Mouse (Mus musculus) heart, adult 18-20 months (tissue): ENCODE results near the gene Ngly1. TPM values are rescaled to one million over a fixed set of nuclear protein-coding genes. Genes with fewer than 3 reads are reported as not detected.

Experiments used
- DNase-seq, 2 experiments: peaks; one replicate each; pipeline ENCODE4 v3.0.0; 2021 to 2022; ENCODE audit warnings: mixed read lengths in 1 of 2
- long read RNA-seq, 2 experiments: library from polyadenylated mRNA; stranded (forward); transcript quantifications; one replicate each; pipeline ENCODE4 v2.0.0; 2021
- total RNA-seq, 2 experiments: library from RNA; stranded (reverse); gene quantifications; 2 replicates each; pipeline ENCODE4 v1.2.3; 2021

The Ngly1 gene
- 10 to 100 TPM; 30.8 to 34.5 TPM for total RNA-seq
- long read RNA-seq, experiment 1, transcript Ngly1-201 (12 exons, 2,935 nt) = major isoform, 43 of 55 reads
- long read RNA-seq, experiment 1, partial matches to known transcripts = 6 of 55 reads
- long read RNA-seq, experiment 1, other reads (novel, unspliced or antisense) = 6 of 55 reads
- long read RNA-seq, experiment 2, transcript Ngly1-201 (12 exons, 2,935 nt) = major isoform, 23 of 29 reads
- long read RNA-seq, experiment 2, partial matches to known transcripts = 2 of 29 reads
- long read RNA-seq, experiment 2, other reads (novel, unspliced or antisense) = 4 of 29 reads

DNA sequence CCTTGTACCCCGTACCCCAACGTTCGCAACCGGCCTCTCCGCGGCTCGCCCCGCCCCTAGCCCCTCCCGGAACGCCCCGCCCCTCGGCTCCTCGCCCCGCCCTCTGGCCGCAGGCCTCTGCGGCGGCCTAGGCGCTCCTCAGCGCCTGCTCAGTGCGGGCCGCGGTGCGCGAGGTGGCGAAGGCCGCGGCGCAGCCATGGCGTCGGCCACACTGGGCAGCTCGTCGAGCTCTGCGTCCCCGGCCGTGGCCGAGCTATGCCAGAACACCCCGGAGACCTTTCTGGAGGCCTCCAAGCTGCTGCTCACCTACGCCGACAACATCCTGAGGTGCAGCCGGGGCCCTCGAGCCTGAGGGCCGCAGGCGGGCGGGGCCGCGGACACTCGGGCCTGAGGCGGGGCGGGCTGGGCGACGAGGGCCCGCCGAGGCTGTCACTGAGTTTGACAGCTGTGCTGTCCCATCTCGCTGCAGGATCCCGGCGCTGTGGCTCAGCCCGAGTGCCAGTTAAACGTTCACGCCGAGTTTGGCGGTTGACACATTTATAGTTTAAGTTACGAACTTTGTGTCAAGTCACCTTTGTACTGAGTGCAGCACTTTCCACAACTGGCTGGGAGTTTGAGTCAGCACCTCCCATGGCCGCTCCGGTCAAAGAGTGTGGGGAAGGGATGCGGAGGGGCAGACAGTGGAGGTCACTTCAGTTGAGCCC, at the start of gene Ngly1, which contains the start of gene Oxsm:
Ngly1 (plus strand) TSS at position 110 of the 704 bp plus-strand sequence.
Oxsm (minus strand) TSS at position 638 of the 704 bp plus-strand sequence.
- DNase-seq = peak; percentile 90

DNA sequence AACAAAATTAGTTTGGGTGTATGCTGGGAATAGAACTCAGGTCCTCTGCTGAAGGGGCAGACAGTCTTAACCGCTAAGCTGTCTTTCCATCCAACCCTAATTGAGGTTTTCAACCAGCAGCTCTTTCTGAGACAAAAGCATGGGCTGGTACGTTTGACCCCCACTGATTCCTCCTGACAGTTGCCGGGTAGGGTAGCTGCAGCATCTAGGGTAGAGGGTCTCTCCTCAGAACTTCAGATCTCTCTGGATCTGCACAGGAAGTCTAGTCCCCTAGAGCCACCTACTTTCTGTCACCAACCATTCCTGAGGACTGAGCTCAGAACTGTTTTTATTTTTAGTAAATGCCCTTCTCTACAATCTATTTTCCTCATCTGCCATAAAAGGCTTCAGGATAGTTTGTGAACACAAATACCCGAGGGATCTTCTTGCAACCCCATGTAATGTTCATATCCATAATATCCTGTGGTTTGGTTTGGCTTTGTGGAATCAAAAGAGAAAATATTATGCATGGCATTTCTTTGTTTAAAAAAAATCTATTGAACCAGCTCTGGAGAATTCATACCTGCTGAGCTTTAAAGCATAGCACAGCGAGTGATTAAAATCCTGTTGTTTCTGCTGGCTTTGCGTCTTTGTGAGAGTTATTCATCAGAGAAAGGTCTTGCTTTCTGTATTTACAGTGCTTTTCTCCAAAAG, 48.7 kb upstream of the Ngly1 start:
- DNase-seq = no peak

DNA sequence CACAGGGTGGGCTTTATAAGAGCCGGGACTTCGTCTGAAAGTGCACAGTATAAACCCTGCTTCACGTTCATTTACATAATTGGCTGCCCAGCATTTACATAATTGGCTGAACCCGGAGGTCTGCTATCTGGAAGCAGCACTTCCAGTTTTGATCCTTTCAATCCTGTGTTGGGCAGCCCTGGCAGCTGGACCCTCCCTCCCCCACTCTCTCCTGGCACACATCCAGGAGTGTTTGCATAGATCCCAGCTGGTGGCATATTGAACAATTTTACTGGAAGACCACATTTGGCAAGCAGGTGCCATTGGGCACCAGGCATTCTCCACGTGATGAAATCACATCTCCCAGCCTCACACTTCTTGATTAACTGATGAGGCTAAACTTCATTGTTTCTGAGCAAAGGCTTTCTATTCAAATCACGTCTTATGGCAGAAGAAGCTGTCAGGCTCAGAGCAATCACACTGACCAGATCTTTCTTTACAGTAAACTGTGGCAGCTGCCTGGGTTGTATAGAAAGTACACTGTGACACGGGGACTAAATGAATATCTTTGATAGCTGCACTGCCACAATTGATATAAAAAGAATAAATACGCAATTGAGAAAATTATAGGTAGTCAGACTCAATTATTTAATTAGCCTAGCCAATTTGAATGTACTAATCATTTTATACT, 48.0 kb upstream of the Ngly1 start:
- DNase-seq = no peak

DNA sequence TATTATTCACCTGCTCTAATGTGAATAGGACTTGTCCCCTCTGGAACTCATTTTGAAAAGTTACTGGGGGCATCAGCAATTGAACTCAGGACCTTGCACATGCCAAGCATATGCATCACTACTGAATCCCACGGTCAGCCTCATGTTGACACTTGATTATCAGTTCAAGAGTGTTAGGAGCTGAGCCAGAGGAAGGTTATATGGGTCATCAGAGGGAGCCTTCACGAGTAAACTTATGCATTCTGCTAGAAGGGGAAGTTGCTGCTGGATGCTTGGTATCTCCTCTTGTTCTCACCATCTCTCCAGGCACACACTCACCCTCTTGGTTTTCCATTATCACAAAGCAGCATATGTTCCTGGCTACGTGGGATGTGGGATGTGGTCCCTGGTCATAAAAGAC, 47.4 kb upstream of the Ngly1 start:
- no peak for DNase-seq

DNA sequence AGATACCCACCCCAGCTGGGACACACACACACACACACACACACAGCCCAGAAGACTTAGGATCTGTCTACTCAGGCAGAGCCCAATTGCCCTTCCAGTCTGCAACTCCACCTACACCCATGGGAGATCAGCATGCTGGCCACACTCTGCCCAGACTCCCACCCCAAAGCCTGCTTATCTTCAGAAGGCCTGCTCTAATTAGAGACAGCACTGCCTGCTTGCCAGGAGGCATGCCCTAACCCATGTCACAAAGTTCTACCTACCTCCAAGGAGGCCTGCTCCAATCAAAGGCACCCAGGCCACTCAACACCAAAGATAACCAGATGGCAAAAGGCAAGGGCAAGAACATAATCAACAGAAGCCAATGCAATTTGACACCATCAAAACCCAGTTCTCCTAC, 41.4 kb upstream of the Ngly1 start:
- DNase-seq = no peak

GRCm38 (mm10) chr14:16219015-16219414, 30.1 kb upstream of the Ngly1 start:
- DNase-seq = peak in 1 of 2 experiments; percentile 36

GRCm38 (mm10) chr14:16229395-16229794, 19.7 kb upstream of the Ngly1 start:
- DNase-seq = no peak

DNA sequence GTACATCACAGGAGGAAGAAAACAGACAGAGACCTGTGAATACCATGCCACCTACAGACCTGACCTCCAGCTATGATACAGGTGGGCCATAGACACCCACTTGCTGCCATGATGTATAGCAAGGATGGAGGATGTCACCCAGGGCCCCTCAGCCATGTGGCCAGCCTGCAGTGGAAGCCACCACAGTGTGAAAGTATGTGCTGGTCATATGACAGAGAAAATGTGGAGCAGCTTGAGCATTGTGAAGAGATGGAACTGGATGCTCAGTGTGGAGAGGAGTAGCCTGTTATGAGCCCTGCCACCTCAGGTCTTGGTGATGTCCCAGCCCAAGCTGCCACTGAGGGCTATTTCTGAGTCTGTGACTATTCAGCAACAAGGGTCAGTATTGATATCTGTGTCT, 18.5 kb upstream of the Ngly1 start:
- no peak for DNase-seq

GRCm38 (mm10) chr14:16233515-16233914, 15.6 kb upstream of the Ngly1 start:
- DNase-seq = no peak

GRCm38 (mm10) chr14:16236466-16236865, 12.6 kb upstream of the Ngly1 start:
- DNase-seq = no peak

DNA sequence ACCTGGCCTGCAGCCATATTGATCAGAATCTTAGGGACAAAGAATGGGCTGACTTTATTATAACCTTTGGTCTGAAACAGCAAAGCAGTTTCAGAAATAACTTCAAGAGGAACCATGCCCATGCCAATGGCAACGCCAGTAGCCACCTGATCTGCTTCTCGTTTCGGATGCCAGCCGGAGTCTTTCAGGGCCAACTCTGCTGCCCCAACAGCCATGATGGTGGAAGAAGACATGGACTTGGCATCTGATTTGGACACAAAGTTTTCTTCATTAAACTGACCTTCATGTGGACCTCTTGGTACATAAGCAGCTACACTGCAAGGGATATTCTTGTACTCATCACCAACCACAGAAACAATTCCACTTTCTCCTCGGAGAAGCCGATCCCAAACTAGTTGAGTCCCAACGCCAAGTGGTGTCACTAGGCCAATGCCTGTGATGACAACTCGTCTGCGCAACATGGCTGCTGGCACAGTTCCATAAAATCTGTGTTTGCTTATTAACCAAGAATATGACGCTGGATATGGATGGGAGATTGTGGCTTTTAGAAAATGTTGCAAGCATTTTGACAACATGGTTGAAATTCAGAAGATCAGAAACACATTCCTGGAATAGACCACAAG, 6.8 kb upstream of the Ngly1 start:
- peak in 1 of 2 experiments; percentile 14 for DNase-seq

GRCm38 (mm10) chr14:16242947-16243602, 6.0 kb upstream of the Ngly1 start:
- peak; percentile 94 for DNase-seq

GRCm38 (mm10) chr14:16243603-16244209, 5.4 kb upstream of the Ngly1 start:
- DNase-seq = peak; percentile 51 to 56

DNA sequence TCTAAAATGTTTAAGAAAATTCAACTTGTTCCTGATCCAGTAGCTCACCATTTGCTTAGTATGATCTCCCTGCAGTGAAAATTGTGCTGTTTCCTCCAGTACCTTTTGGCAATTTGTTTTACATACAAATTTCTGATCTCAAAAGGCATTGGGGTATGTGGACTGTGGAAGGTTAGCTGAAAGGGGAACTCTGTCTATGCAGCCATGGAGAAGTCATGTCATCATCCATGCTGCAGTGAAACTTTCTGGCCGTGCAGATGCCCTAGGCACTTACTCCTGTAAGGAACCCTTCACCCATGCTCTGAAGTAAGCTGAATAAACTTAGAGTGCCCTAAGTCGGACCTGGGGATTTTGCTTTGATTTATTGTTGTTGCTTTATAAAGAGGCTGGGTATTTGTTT, 4.7 kb upstream of the Ngly1 start:
- no peak for DNase-seq

- no peak for DNase-seq
Measured at GRCm38 (mm10) chr14:16245127-16245526, 4.0 kb upstream of the Ngly1 start.

- DNase-seq = no peak
Measured at GRCm38 (mm10) chr14:16246340-16246912, 2.7 kb upstream of the Ngly1 start.

DNA sequence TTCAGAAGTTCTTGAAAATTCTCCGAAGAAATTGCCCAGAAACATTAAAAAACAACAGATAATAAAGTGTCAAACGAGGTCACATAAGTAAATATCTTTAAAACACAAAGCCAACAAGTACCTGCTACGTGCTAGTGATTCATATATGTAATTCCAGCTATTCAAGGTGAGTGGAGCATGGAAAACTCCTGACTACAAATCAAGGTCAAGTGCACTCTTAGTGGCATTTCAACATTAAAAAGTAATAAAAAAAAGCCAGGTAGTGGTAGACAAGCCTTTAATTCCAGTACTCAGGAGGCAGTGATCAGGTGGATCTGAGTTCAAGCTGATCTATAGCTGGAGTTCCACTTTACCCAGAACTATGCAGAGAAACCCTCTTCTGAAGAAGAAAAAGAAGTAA, 945 bp upstream of the Ngly1 start:
- no peak for DNase-seq

DNA sequence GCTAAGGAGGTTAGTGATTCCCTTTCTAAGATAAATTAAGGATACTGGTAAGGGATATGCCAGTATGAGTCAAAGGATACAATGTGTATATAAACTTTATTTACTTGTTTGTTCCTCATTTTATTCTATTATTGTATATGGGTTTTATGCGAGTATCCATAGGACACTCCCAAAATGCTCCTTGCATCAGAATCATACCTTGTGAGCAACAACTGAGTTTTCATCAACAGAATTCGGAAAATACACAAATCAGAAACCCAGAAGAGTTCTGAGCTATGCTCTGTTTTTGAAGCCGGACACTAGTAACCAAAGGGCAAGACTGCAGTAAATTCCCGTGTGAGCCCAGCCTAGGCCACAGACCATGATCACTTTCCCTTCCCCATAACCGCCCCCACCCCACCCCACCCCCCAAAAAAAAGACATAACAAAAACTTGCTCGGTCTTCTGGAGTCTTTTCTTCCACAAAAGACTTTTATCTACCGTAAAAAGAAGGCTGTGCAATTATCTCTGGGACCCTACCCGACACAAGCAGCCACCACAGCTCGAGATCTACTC, 400 bp upstream of the Ngly1 start:
- DNase-seq = no peak

GRCm38 (mm10) chr14:16250099-16250498, 1.0 kb downstream of the Ngly1 start:
- no peak for DNase-seq

DNA sequence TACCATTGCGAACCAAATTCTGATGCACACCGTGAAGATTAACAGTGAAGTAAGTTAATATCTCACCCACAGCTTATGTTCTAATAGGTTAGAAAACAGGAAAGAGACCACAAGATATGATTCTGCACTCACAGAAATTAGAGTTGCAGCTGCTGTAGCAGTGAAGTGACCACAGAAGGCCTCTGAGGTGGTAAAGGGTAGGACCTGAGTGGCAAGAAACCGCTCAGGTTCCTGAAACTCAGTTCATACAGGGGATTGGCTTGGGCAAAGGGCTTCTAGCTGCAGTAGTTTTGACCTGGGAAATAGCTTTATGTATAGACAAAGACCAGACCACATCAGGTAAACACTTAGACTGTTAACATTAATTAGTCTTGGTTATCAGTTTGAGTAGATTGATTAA, 6.7 kb downstream of the Ngly1 start:
- no peak for DNase-seq
